Mouse (Mus musculus) midbrain, embryonic 10.5 days (tissue): ENCODE data around the gene Pef1. TPM values are rescaled to one million over a fixed set of nuclear protein-coding genes. Genes with fewer than 3 reads are reported as not detected.
A peak's percentile ranks its signal among the peaks of the same experiment; 100 is the strongest.

Experiments used
- DNase-seq: peaks from one replicate; pipeline ENCODE4 v3.0.0-alpha.2; 2017; ENCODE audit warnings: low spot score
- H3K27ac ChIP-seq: fragments of 300-500 bp; sonication (generic); replicated peaks from 2 replicates; pipeline ENCODE4 v1.5.1; 2016; ENCODE audit warnings: mild to moderate bottlenecking
- H3K27me3 ChIP-seq: fragments of 300-500 bp; sonication (generic); 2 replicates; pipeline ENCODE4 v1.6.1; 2016; ENCODE audit warnings: low read depth, mild to moderate bottlenecking; ENCODE audit not compliant: poor library complexity, severe bottlenecking
- H3K36me3 ChIP-seq: fragments of 300-500 bp; sonication (generic); 2 replicates; pipeline ENCODE4 v1.6.1; 2016; ENCODE audit warnings: mild to moderate bottlenecking, moderate library complexity
- H3K4me1 ChIP-seq: fragments of 300-500 bp; sonication (generic); 2 replicates; pipeline ENCODE4 v1.6.1; 2016
- H3K4me3 ChIP-seq: fragments of 300-500 bp; sonication (generic); 2 replicates; pipeline ENCODE4 v1.5.1; 2016; ENCODE audit warnings: mild to moderate bottlenecking, moderate library complexity
- H3K9me3 ChIP-seq: fragments of 300-500 bp; sonication (generic); replicated peaks from 2 replicates; pipeline ENCODE4 v1.6.1; 2016; ENCODE audit warnings: mild to moderate bottlenecking
- WGBS: fragments of 180-500 bp; shearing (Covaris S2); methylation state at CpG from one replicate; pipeline ENCODE4 v1.1.7; 2016; 5-methylcytosine and 5-hydroxymethylcytosine counted together
- polyA plus RNA-seq: library from polyadenylated mRNA; unstranded; fragments of >200 nt; fragmentation: Nextera tagmentation; extraction: Ambion mirVana; gene quantifications from 2 replicates; pipeline ENCODE4 v1.2.1, GENCODE M21; 2016

The Pef1 gene
- polyA plus RNA-seq, 1 experiment from 2014 or later, result 74.0 TPM

DNA sequence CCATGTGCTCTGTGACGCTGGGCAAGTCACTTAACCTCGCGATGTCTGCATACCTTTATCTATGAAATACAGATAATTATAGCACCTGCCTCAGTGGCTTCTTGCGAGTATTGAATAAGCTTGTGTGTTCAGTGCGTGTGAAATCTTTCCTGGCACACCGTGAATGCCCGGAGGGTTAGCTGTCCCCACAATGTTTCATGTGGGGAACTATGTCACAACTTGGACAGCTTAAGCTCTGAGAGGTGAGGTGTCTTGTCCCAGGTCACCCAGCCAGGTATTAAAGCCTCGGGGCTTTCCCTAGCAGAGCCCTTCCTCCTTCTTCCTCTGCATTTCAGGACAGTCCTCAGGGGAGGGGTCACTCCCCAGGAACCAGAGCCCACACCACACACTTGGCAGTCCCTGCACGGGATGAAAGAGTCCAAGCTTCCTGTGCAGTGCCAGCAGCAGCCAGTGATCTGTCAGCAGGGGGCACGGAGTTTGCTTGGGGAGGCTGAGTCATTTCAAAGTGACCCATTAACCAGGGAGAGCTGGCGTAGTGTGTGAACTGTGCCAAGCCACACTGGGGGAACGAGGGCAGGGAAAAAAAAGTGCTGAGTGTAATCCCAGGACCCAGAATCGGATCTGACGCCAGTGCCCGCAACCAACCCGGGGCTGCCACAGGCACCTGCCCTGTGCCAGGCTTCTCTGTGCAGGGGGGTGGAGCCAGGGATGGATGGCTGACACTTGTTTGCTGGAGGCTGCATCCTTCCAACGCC lies 27.4 kb upstream of the Pef1 start:
- DNase-seq, result no peak
- Histone ChIP-seq H3K27me3 (peaks cover 53% of the 10 kb centered on the region), H3K27ac (no peak overlapping the region), H3K4me3 (no peak overlapping the region), H3K36me3 (no peaks in the 10 kb centered on the region), H3K4me1 (peaks cover 21% of the 10 kb centered on the region), H3K9me3 (no peaks in the 10 kb centered on the region)
- 80% methylated on average over 17 of the region's 17 CpGs for WGBS

DNA sequence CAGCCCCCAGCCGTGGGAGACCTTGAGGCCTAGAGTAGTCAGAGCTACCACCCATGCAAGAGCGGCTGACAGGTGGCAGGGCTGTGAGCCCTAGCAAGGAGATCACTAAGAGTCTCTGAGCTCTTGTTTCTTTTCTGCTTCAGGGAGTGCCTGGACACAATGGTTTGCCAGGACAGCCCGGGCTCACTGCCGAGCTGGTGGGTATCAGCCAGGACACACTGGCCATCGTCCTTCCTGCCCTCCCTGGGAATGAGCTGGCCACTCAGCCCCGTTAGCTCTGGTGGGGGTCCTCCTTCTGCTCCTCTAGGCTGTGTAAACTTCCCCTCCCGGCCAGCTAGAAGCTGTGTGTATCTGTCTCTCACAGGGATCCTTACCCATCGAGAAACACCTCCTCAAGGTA lies 25.5 kb upstream of the Pef1 start:
- no peaks in the 10 kb centered on the region for H3K9me3 ChIP-seq
- no peak overlapping the region for H3K27ac ChIP-seq
- WGBS, result 40% methylated on average over 8 of the region's 8 CpGs
- no peak overlapping the region for H3K4me3 ChIP-seq
- peaks cover 62% of the 10 kb centered on the region for H3K27me3 ChIP-seq
- H3K4me1 ChIP-seq, result peaks cover 29% of the 10 kb centered on the region
- no peak for DNase-seq
- H3K36me3 ChIP-seq, result no peaks in the 10 kb centered on the region

DNA sequence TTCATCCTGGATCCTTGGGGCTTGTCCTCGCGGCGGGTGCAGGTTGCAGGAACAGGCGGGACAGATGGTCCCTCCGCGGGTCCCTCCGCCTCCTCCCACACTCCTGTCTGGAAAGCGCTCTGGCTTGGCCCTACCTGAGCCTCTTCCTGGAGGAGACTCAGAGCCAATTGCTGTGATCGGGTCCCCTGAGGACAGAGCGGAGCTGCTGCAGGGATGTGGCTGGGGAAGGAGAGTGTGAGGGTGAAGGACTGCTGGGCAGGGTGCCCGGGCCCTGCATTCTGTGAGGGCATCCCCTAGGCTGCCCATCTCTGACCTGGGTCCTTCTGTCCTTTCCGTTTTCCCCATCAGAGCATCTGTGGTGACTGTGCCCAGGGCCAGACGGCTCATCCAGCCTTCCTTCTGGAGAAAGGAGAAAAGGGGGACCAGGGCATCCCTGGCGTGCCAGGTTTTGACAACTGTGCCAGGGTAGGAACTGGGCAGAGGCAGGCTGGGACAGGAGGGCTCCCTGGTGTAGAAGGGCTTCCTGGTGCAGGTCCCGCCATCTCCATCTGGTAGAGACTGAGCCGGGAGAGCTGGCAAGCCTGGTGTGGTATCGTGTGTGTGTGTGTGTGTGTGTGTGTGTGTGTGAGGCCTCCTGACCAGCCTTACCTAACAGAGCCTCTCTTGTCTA lies 23.4 kb upstream of the Pef1 start:
- peaks cover 49% of the 10 kb centered on the region for H3K4me1 ChIP-seq

DNA sequence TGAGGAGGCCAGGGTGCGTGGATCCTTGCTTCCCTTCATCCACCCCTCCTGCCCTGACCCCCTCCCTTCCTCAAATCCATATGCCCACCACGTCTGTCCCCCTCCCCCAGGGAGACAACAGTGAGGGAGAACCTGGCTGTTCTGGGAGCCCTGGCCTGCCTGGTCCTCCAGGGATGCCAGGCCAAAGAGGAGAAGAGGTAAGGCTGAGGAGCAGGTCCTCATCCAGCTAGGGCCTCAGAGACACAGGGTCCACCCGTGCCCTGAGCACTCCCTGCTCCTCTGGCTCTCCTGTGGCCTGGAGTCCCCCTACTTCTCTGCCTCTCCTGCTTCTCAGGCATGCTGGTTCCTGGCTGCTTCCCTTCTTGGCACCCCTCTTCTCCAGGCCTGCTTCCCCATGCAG lies 22.8 kb upstream of the Pef1 start:
- H3K27me3 ChIP-seq, result peaks cover 62% of the 10 kb centered on the region
- H3K4me1 ChIP-seq, result peaks cover 55% of the 10 kb centered on the region
- 47% methylated on average over 3 of the region's 3 CpGs for WGBS
- no peaks in the 10 kb centered on the region for H3K9me3 ChIP-seq
- H3K36me3 ChIP-seq, result no peaks in the 10 kb centered on the region
- DNase-seq, result no peak
- no peak overlapping the region for H3K4me3 ChIP-seq
- H3K27ac ChIP-seq, result no peak overlapping the region

More for the DNA sequence above, 23.4 kb upstream of the Pef1 start:
- H3K36me3 ChIP-seq, result no peaks in the 10 kb centered on the region
- H3K27ac ChIP-seq, result peak overlapping the region; percentile 20; the same call in 1 of the 2 replicates
- no peaks in the 10 kb centered on the region for H3K9me3 ChIP-seq
- 65% methylated on average over 17 of the region's 17 CpGs for WGBS
- H3K27me3 ChIP-seq, result peaks cover 62% of the 10 kb centered on the region
- no peak for DNase-seq
- H3K4me3 ChIP-seq, result no peak overlapping the region

DNA sequence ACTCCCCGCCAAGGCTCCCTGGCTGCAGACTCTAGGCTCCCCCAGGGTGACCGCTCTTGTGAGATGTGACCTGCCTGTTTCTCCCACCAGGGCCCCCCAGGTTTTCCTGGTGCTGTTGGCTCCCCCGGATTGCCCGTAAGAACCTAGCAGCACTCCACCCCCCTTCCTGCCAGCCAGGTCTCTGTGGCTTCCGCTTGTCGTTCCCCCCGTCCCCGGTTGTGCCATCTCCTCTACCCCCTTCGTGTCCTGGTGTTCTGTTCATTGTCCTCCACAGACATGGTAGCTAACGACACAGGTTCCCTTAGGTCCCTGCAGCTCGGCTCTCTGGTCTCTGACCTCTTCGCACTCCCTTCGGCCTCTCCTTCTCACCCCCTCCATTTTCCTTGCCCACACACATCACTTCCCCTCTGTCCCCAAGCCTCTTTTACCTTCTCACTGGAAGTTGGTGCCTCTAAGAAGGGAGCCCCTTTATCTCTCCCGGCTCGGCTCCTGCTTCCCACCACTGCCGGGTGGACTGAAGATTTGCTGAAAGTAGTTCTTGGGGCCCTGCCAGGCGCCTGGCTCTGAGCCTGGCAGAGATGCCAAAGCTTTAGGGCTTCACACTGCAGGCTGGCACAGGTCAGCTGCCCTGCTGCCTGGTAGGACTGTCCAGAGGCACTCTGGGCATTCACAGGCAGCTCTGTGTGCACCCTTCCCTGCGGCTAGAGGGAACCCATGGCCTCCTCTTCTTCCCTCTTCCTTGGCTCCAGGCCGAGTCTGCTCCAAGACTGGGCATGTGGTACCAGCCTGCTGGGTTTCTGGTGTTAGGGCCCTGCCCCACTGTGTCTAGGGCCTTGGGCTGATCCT lies 20.8 kb upstream of the Pef1 start:
- H3K36me3 ChIP-seq, result no peaks in the 10 kb centered on the region
- no peak overlapping the region for H3K4me3 ChIP-seq
- peaks cover 55% of the 10 kb centered on the region for H3K27me3 ChIP-seq
- H3K27ac ChIP-seq, result peak overlapping the region; percentile 50; the same call in 1 of the 2 replicates
- WGBS, result 83% methylated on average over 19 of the region's 19 CpGs
- H3K4me1 ChIP-seq, result peaks cover 57% of the 10 kb centered on the region
- no peaks in the 10 kb centered on the region for H3K9me3 ChIP-seq
- DNase-seq, result no peak

DNA sequence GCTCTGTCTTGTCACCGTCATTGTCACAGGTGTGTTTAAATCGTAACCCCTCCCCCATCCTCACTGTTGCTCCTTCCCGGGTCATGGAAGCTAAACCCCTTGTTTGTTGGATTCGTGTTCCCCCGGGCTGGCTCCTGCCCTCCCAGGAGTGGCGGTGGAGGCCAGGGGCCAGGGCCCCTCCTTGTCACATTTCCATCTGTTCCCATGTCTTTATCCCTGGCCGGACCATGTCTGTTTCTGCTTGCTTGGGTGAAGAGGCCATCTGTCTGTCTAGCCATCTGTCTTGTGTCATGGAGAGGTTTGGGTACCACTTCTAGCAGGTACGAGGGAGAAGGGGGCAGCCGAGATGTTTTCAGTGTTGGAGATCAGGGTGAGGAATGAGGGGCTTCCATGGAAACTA lies 20.1 kb upstream of the Pef1 start:
- DNase-seq, result no peak
- Histone ChIP-seq H3K36me3 (no peaks in the 10 kb centered on the region), H3K9me3 (no peaks in the 10 kb centered on the region), H3K4me3 (no peak overlapping the region), H3K27me3 (peaks cover 55% of the 10 kb centered on the region), H3K27ac (peak overlapping the region; percentile 50; the same call in 1 of the 2 replicates), H3K4me1 (peaks cover 57% of the 10 kb centered on the region)
- 72% methylated on average over 9 of the region's 9 CpGs for WGBS

DNA sequence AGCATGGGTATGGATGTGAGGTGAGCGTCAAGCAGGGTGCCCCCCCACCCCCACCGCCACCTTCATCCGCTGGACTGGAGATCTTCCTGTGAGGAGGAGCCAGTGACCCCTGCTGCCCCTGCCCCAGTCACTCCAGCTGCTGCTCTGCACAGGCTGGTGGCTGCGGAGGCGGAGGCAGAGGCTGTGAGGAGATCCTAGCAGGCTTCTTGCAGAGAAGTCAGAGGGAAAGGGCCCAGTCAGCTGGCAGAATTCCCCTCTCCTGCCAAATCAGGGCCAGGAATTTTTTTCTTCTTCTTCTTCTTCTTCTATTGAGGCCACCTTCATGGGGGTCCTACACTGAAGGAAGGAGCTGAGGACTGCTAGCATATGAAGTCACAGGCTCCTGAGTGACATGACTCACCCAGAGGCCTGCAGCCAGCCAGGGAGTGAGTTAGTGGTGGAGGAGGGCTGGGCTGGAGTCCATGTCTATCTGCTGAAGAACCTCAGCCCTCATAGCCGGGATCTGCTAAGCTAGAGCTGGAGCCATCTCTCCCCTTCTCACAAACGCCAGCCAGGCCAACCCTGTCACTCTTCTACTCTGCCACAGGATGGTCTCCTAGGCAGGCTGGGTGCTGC lies 17.9 kb upstream of the Pef1 start:
- 38% methylated on average over 7 of the region's 7 CpGs for WGBS
- H3K9me3 ChIP-seq, result no peaks in the 10 kb centered on the region
- H3K4me3 ChIP-seq, result no peak overlapping the region
- no peaks in the 10 kb centered on the region for H3K36me3 ChIP-seq
- H3K27me3 ChIP-seq, result peaks cover 48% of the 10 kb centered on the region
- no peak for DNase-seq
- H3K4me1 ChIP-seq, result peaks cover 50% of the 10 kb centered on the region
- H3K27ac ChIP-seq, result peak overlapping the region; percentile 23

DNA sequence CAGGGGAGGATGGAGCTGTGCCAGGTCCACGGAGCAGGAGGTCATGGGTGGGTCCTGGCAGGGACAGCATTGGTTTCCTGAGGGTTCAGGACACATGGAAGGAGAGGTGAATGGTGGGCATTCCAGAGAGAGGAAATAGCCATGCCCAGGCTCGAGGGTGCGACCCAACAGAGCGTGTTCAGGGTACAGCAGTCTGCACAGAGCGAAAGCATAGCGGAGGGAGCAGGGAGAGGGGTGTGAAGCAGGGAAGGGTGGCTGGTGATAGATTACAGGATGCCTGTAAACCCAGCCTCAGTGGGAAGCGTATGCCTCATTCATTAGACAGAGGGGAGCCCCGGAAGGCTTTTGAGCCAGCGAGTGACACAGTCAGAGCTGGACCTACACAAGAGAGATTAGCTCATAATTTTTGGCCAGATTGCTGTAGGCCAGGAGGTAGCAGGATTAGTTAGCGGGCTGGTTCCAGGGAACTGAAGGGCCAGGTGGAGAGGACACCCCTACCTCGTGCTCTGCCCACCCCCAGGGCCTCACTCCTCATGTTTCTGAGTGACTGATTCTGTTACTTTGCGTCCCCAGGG lies 17.0 kb upstream of the Pef1 start:
- Histone ChIP-seq H3K36me3 (no peaks in the 10 kb centered on the region), H3K4me1 (peaks cover 55% of the 10 kb centered on the region), H3K27me3 (peaks cover 44% of the 10 kb centered on the region), H3K9me3 (no peaks in the 10 kb centered on the region), H3K4me3 (no peak overlapping the region), H3K27ac (peak overlapping the region; percentile 46; the same call in 1 of the 2 replicates)
- no peak for DNase-seq
- WGBS, result 76% methylated on average over 12 of the region's 12 CpGs

DNA sequence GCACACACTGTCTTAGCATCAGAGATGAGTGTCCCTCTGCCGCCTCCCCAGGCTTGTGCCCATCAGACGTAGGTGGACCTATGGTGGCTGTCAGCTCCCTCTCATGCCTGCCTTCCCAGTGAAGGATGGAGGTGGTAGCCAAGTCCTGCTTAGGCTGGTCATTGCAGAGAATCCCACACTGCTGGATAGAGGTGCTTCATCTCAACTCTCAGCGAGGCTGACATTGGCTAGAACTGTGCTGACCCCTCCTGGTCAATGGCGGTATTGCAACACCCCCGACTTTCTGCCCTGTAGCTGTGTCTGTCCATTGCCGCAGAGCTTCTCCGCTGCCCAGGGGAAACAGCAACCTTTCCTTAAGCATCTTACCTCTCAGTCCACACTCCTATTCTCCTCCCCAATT lies 15.1 kb upstream of the Pef1 start:
- peak; percentile 88 for DNase-seq
- no peak overlapping the region for H3K4me3 ChIP-seq
- WGBS, result 9% methylated on average over 7 of the region's 7 CpGs
- peaks cover 54% of the 10 kb centered on the region for H3K4me1 ChIP-seq
- no peak overlapping the region for H3K27ac ChIP-seq
- H3K27me3 ChIP-seq, result peaks cover 35% of the 10 kb centered on the region
- no peaks in the 10 kb centered on the region for H3K36me3 ChIP-seq
- no peaks in the 10 kb centered on the region for H3K9me3 ChIP-seq

DNA sequence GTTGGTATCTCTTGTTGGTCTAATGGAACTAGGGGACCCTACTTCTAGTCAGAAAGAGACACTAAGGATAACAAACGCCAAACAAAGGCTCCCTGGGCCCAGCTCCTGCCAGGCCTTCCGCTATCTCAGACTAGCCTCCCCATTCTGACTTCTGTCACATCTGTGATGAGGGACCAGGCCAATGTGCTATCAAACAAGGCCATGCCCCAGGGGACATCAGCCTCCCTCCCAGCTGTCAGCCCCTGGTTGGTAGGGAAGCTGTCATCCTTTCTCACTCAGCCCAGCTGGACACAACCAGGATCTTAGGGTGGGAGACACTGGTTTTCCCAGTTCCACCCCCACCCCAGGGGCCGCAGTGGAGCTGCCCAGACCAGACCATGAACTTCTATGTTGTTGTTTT lies 7.2 kb upstream of the Pef1 start:
- Histone ChIP-seq H3K4me3 (no peak overlapping the region), H3K27ac (peak overlapping the region; percentile 59)
- no peak for DNase-seq

DNA sequence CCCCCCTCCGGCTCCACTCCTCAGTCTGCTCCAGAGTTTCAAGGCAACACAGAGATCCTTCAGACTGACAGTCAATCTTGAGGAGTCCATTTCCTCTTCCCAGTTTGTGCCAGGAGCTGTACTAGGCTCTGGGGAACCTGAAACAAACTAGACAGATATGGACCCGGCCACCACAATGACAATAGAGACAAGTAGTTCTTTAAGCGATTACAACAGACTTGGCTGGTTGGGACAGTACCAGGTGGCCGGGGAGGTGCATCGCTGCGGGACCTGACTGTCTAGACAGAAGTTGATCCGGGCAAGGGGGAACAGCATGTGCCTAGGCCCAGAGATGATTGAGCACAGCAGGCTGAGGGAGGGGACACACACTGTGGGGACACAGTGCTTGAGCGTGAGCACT lies 1.2 kb upstream of the Pef1 start:
- Histone ChIP-seq H3K27me3 (no peaks in the 10 kb centered on the region; the same call in 1 of the 2 replicates), H3K27ac (no peak overlapping the region), H3K4me1 (peaks cover 37% of the 10 kb centered on the region), H3K9me3 (0 out of 2 replicates have a peak, but pooled peaks cover 5% of the 10 kb centered on the region), H3K36me3 (no peaks in the 10 kb centered on the region), H3K4me3 (no peak overlapping the region)
- 29% methylated on average over 8 of the region's 8 CpGs for WGBS
- DNase-seq, result no peak

More for the DNA sequence above, 7.2 kb upstream of the Pef1 start:
- WGBS, result 43% methylated on average over 3 of the region's 3 CpGs
- peaks cover 48% of the 10 kb centered on the region for H3K4me1 ChIP-seq
- no peaks in the 10 kb centered on the region for H3K36me3 ChIP-seq
- H3K9me3 ChIP-seq, result no peaks in the 10 kb centered on the region
- peaks cover 7% of the 10 kb centered on the region for H3K27me3 ChIP-seq

DNA sequence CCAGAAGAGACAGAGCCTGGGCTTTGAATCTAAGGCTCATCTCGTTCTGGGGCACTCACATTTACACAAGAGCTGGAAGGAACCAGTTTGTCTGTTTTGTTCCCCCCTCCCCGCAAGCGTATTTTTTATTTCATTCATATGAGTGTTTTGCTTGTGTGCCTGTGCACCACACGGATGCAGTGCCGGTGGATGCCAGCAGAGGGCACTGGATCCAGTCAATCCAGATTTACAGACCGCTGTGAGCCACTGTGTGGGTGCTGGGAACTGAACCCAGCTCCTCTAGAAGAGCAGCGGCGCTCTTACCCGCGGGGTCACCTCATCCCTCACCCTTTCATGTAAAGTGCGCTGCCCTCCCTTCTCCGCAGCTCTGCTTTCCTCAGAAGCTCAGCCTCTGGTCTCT lies 1.3 kb downstream of the Pef1 start:
- Histone ChIP-seq H3K4me3 (no peak overlapping the region), H3K9me3 (0 out of 2 replicates have a peak, but pooled peaks cover 5% of the 10 kb centered on the region), H3K27ac (no peak overlapping the region), H3K27me3 (no peaks in the 10 kb centered on the region), H3K4me1 (peaks cover 38% of the 10 kb centered on the region), H3K36me3 (no peaks in the 10 kb centered on the region)
- WGBS, result 76% methylated on average over 12 of the region's 12 CpGs
- DNase-seq, result no peak
